Mouse (Mus musculus): ENCODE data around the gene Dscaml1.

DNA sequence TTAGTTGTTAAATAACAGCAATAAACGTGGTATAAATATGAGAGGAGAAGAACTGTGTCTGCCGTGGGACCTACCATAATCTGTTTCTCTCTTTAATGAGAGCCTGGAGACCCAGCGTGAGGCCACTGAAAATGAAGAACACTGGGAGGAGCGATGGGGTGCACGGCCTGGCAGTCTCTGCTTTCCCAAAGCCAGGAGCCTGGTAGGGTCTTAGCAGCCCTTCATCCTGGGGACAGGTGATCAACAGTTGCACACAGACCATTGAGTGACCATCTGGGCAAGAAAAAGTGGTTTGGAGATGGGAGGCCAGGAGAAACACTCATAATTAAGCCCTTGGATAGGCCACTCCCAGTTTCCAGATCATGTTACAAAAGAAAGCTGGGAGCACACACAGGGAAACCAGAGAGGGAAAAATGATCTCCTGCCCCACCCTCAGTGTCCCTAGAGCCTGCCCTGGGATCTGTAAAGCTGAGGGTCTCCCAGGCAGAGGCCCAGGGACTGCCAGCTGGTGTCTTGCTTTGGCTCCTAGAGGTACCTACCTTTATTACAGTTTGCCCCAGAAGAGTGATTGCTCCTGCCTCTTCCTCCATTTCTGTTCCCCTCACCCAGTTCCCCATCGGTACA, 39.1 kb downstream of the Dscaml1 start:
- TF ChIP-seq CTCF (IDR thresholded peaks at IDR 0.05; ENCODE audit: control insufficient read depth, insufficient read depth, low read length) (no peak), POLR2A (IDR thresholded peaks at IDR 0.05; ENCODE audit: borderline replicate concordance, control insufficient read depth, low read depth, low read length) (no peak)
